Mouse (Mus musculus) ES-E14 (cell line): ENCODE results near the gene Asphd1. TPM values are rescaled to one million over a fixed set of nuclear protein-coding genes. Genes with fewer than 3 reads are reported as not detected.
"Not testable (repeated sequence)": the region's sequence is repeated elsewhere in the genome, so short reads cannot be mapped to it uniquely, and the experiment has no call there.

Experiments used
- DNase-seq: peaks from one replicate; pipeline ENCODE4 v3.0.0-alpha.2; 2013; ENCODE audit warnings: low read depth, low spot score
- H3K27ac ChIP-seq: 2 replicates; pipeline ENCODE4 v1.5.1; 2012; ENCODE audit warnings: low read depth, mild to moderate bottlenecking, low read length, moderate library complexity, mixed read lengths; ENCODE audit not compliant: poor library complexity, insufficient read depth, severe bottlenecking
- H3K36me3 ChIP-seq: 2 replicates; pipeline ENCODE4 v1.6.1; 2012; ENCODE audit warnings: mild to moderate bottlenecking, low read length, moderate library complexity, mixed read lengths; ENCODE audit not compliant: control insufficient read depth, poor library complexity, insufficient read depth, severe bottlenecking
- H3K4me1 ChIP-seq, 2 experiments: fragments of 150-350 bp in 1 of 2; sonication (generic) in 1 of 2; 2 replicates each; pipeline ENCODE4 v1.6.1; 2012; ENCODE audit warnings: low read length in 2 of 2, mild to moderate bottlenecking in 1 of 2, mixed read lengths in 1 of 2; ENCODE audit not compliant: control insufficient read depth in 2 of 2, insufficient read depth in 2 of 2, poor library complexity in 1 of 2
- H3K4me3 ChIP-seq, 2 experiments: fragments of 150-350 bp in 1 of 2; sonication (generic) in 1 of 2; 2 replicates each; pipeline ENCODE4 v1.5.1; 2012; ENCODE audit warnings: low read length in 2 of 2, low read depth in 1 of 2, mild to moderate bottlenecking in 1 of 2, mixed read lengths in 1 of 2; ENCODE audit not compliant: insufficient read depth in 1 of 2, poor library complexity in 1 of 2, severe bottlenecking in 1 of 2
- H3K9ac ChIP-seq: 2 replicates; pipeline ENCODE4 v1.6.1; 2012; ENCODE audit warnings: low read depth, mild to moderate bottlenecking, low read length, mixed read lengths; ENCODE audit not compliant: poor library complexity, insufficient read depth, severe bottlenecking
- H3K9me3 ChIP-seq: fragments of 150-350 bp; sonication (generic); 2 replicates; pipeline ENCODE4 v1.6.1; 2012; ENCODE audit warnings: low read depth, mild to moderate bottlenecking, low read length; ENCODE audit not compliant: control insufficient read depth, insufficient read depth
- CHD2 ChIP-seq: IDR thresholded peaks from 2 replicates; pipeline ENCODE4 v1.6.1; 2014; ENCODE audit warnings: mild to moderate bottlenecking, low read depth, low read length, inconsistent platforms
- HCFC1 ChIP-seq: IDR thresholded peaks from 2 replicates; pipeline ENCODE4 v1.6.1; 2012; ENCODE audit warnings: low read length, inconsistent platforms, borderline replicate concordance; ENCODE audit not compliant: insufficient read depth
- MAFK ChIP-seq: IDR thresholded peaks from 2 replicates; pipeline ENCODE4 v1.6.1; 2014; ENCODE audit warnings: mild to moderate bottlenecking, low read depth, low read length, inconsistent platforms; ENCODE audit not compliant: insufficient read depth
- ZC3H11A ChIP-seq: IDR thresholded peaks from 2 replicates; pipeline ENCODE4 v1.6.1; 2012; ENCODE audit warnings: low read depth, mild to moderate bottlenecking, inconsistent platforms, low read length, borderline replicate concordance
- ZNF384 ChIP-seq: IDR thresholded peaks from 2 replicates; pipeline ENCODE4 v1.6.1; 2012; ENCODE audit warnings: low read depth, low read length, inconsistent platforms
- in situ Hi-C, 2 experiments: fragments of 600-800 bp; cut with MboI; formaldehyde crosslinking; loops; one replicate each; pipeline ENCODE4 v1.15.1; 2025; ENCODE audit warnings: low sequenced_read_pairs in 2 of 2, inconsistent platforms in 1 of 2; ENCODE audit not compliant: unreplicated experiment in 2 of 2
- total RNA-seq: library from RNA; depleted of rRNA; stranded (reverse); fragments of 300-350 nt; gene quantifications from 2 replicates; pipeline ENCODE4 v1.2.3, GENCODE M21; 2012

Gene Asphd1
- total RNA-seq, 1 experiment, result 1.0 TPM

DNA sequence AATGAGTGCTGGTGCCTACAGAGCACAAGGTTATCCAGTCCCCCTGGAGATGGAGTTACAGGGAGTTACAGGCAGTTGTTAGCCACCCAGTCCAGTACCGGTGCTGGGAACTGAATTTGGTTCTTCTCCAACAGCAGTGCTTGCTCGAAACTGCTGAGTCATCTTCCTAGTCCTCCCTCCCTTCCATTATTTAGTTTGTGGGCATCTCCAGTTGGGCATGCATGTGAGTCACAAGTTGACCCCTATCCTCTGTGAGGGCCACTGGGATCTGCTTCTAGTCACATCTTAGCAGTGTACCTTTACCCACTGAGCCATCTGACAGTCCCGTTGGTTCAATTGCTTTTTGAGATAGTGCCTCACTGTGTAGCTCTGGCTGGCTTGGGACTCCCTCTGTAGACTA lies 43.8 kb downstream of the Asphd1 start:
- peaks cover 0 to 7% of the 10 kb centered on the region in 2 experiments; a peak in 1 of 4 replicates for H3K4me1 ChIP-seq
- in situ Hi-C loops, result no loop called here
- TF ChIP-seq MAFK (peak; percentile 77), ZC3H11A (no peak)
- no peak overlapping the region for H3K4me3 ChIP-seq
- H3K9me3 ChIP-seq, result no peaks in the 10 kb centered on the region
- no peak for DNase-seq
- H3K27ac ChIP-seq, result no peak overlapping the region
- no peak overlapping the region for H3K9ac ChIP-seq
- H3K36me3 ChIP-seq, result no peaks in the 10 kb centered on the region

DNA sequence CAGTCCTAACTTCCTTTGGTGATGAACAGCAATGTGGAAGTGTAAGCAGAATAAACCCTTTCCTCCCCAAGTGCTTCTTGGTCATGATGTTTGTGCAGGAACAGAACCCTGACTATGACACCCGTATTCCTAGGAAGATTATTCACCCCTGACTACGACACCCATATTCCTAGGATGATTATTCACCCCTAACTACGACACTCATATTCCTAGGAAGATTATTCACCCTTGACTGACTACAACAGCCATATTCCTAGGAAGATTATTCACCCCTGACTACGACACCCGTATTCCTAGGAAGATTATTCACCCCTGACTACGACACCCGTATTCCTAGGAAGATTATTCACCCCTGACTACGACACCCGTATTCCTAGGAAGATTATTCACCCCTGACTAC lies 49.6 kb downstream of the Asphd1 start:
- H3K9ac ChIP-seq, H3K4me1 ChIP-seq, DNase-seq, H3K36me3 ChIP-seq, H3K4me3 ChIP-seq, in situ Hi-C loops, H3K9me3 ChIP-seq, H3K27ac ChIP-seq: not testable (repeated sequence)

DNA sequence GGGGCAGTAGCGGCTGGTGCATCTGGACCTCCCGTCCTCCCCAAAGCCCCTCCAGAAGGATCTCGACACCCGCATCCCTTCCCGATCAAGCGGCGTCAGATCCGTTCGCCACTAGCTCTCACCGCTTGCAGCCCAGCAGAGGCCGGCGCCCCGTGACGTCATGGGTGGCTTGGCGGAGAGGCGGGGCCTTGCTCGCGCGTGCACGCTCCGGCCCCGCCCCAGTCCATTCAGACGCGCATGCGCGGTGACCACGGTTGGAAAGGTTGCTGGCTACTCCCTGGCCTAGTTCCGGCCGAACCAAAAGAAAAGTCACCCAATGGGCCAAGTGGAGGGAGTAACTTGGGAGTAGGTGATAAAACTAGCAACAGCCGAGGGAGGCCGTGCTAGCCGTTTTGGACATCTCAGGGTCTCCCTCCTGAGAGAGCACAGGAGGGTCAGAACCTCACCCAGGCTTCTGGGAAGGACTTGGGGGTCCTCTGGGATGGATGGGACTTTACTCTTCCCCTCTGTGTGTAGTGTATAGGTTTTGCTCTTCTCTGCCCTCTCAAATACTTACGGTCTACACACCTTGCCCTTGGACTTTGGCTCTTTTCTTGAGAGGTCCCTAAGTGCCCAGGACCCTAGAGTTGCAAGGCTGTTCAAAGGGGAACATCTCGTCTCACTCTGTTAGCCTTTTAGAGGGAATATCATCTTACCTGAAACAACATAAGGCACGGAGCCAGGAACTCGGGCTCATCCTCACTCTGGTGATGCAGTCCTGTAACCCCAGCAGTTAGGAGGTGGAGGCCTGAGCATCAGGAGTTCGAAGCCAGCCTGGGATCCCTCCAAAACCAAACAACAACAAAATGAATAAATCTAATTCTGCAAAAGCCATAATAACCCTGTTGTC lies 51.0 kb downstream of the Asphd1 start:
- in situ Hi-C loops, result no loop called here
- no peak overlapping the region for H3K27ac ChIP-seq
- H3K4me1 ChIP-seq, result peaks cover 2 to 3% of the 10 kb centered on the region in 2 experiments; a peak in 2 of 4 replicates
- peak overlapping the region; percentile 80 for H3K9ac ChIP-seq
- TF ChIP-seq ZNF384, result no peak
- no peak for TF ChIP-seq ZC3H11A
- TF ChIP-seq HCFC1, result no peak; the same call in 1 of the 2 replicates
- no peak for TF ChIP-seq MAFK
- TF ChIP-seq CHD2, result no peak
- no peaks in the 10 kb centered on the region; the same call in 1 of the 2 replicates for H3K36me3 ChIP-seq
- DNase-seq, result peak; percentile 84
- H3K9me3 ChIP-seq, result no peaks in the 10 kb centered on the region
- H3K4me3 ChIP-seq, result peak overlapping the region; percentile 77 to 82

DNA sequence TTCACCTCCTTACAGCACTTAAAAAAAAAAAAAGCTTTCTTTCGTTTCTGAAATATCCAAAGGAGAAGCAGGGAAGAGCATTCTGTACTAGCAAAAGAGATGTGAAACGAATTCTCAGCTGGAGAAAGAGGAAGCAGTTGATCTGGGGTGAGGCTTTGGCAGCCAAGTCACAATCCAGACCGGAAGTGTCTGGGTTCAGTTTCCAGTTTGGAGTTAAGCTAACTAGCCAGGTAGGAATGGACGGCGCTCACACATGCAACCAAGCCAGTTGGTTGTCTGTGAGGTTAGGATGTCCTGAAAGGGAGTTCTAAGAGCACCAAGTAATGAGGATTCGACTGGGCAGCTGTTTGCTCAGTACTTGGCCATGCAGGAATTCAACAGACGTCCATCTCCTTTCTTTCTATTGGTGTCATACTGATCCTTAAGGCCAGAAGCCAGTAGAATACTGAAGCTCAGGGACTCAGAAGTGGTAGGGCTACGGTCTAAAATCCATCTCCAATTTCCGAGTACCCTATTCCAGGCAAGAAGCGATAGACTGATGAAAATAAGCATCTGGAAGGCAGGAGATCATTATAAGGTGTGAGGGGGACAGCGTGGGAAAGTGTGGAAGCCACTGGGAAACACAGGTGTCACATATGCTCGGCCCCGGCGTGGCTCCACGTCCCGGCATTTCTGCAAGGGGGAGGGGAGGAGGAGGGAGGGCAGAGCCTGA lies 51.8 kb downstream of the Asphd1 start:
- Histone ChIP-seq H3K27ac (no peak overlapping the region), H3K9ac (peak overlapping the region; percentile 80), H3K4me1 (peaks cover 2 to 3% of the 10 kb centered on the region in 2 experiments; a peak in 2 of 4 replicates), H3K9me3 (no peaks in the 10 kb centered on the region), H3K36me3 (no peaks in the 10 kb centered on the region; the same call in 1 of the 2 replicates), H3K4me3 (peak overlapping the region; percentile 77 to 82)
- no peak for TF ChIP-seq ZC3H11A
- no peak for TF ChIP-seq ZNF384
- no peak for TF ChIP-seq CHD2
- no peak for TF ChIP-seq MAFK
- no peak for TF ChIP-seq HCFC1
- no peak for DNase-seq
- in situ Hi-C loops, result no loop called here
